Mouse (Mus musculus): Measurements from ENCODE around the gene Khdrbs1. TPM values are rescaled to one million over a fixed set of nuclear protein-coding genes. Genes with fewer than 3 reads are reported as not detected.
A peak's percentile ranks its signal among the peaks of the same experiment; 100 is the strongest.

Khdrbs1 gene
- polyA plus RNA-seq, 1 experiment from 2014 or later = 42.9 TPM

DNA sequence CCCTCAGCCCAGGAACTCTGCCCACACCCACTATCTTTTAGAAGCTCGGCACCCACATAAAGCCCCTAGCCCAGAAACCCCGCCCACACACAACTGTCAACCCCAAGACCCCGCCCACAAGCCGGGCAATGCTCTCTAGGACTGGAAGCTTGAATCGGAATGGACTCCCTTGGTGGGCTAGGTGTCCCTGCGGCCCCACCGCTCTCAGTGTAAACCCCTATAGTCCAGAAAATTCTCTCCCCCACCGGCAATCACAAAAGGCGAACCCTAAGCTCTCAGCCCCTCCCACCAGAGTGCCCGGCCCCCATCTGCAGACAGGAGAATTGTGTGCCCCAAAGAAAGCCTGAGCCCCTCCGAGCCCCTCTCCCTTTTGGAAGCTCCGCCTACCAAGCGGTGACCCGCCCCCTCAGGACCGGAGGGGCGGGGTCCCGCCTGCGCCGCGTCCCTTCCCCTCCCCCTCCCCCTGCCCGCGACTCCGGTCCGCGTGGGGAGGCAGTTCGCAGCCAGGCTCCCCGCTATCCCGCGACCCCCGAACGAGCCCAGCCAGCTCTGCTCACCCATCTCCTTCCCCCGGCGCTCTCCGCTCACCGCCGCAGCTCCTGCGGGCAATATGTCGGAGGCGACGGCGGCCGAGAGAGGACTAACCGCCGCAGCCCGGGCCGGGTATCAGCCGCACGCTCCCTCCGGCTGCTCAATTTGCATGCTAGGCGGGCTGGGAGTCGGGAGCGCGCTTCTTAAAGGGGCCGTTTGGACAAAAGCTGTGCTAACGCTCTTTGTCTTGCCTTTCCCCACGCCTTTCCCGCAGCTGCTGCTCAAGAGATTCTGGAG is 45.7 kb downstream of the Khdrbs1 start, which contains the start of gene Tmem39b:
Tmem39b (minus strand) TSS at position 681 of the 828 bp plus-strand sequence.
- H3K9ac ChIP-seq (replicated peaks; ENCODE audit: low read depth) = peak within 1 kb of the TSS; percentile 29
- peak; percentile 92 for ATAC-seq
- WGBS = 3% methylated on average over 40 of the region's 57 CpGs
- H3K36me3 ChIP-seq (ENCODE audit: insufficient read depth, low read length) = 0 out of 2 replicates have a peak, but pooled peaks cover 4% of the 10 kb centered on the region
- H3K9me3 ChIP-seq (ENCODE audit: low read length) = no peaks in the 10 kb centered on the region
- TF ChIP-seq CTCF (IDR thresholded peaks at IDR 0.05) = no peak
- TF ChIP-seq EP300 (IDR thresholded peaks at IDR 0.05) = no peak
- H3K4me1 ChIP-seq (ENCODE audit: insufficient read depth, low read depth, low read length) = peaks cover 4% of the 10 kb centered on the region; the same call in 1 of the 2 replicates
- peak within 1 kb of the TSS; percentile 43 for H3K27ac ChIP-seq (ENCODE audit: low read length)
- DNase-seq (ENCODE audit: low spot score) = peak; percentile 96
- peak within 1 kb of the TSS; percentile 71 for H3K4me3 ChIP-seq (ENCODE audit: low read depth, low read length)
- peak within 1 kb of the TSS; percentile 75 for H3K4me2 ChIP-seq (replicated peaks; ENCODE audit: low read depth, low read length)
- no peaks in the 10 kb centered on the region for H3K27me3 ChIP-seq (replicated peaks; ENCODE audit: insufficient read depth, low read length)

DNA sequence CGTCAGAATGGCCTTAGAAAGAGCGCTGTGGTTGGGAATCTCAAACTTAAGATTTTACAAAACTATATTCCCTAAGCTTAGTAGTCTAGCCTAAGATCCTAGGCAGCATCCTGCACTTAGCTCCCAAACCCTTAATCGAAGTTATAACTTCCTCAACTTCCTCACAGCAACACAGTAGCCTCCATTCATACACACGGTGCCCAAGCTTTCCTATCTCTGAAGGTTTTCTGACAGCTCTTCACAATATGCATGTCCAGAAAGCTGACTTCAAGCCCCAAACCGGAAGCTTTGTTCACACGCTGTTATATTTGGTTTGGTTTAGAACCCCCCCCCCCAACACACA is 46.3 kb downstream of the Khdrbs1 start:
- DNase-seq (ENCODE audit: low spot score) = no peak
- H3K27ac ChIP-seq (ENCODE audit: low read length) = 0 out of 2 replicates have a peak overlapping the region, but pooled peaks have one; percentile 34
- no peaks in the 10 kb centered on the region for H3K9me3 ChIP-seq (ENCODE audit: low read length)
- 16% methylated on average over 6 of the region's 6 CpGs for WGBS
- no peak for TF ChIP-seq CTCF (IDR thresholded peaks at IDR 0.05)
- TF ChIP-seq EP300 (IDR thresholded peaks at IDR 0.05) = no peak
- H3K27me3 ChIP-seq (replicated peaks; ENCODE audit: insufficient read depth, low read length) = no peaks in the 10 kb centered on the region
- peak; percentile 2; the same call in 1 of the 2 replicates for ATAC-seq
- H3K4me1 ChIP-seq (ENCODE audit: insufficient read depth, low read depth, low read length) = peaks cover 4% of the 10 kb centered on the region; the same call in 1 of the 2 replicates
- no peak overlapping the region for H3K9ac ChIP-seq (replicated peaks; ENCODE audit: low read depth)
- H3K4me3 ChIP-seq (ENCODE audit: low read depth, low read length) = peak overlapping the region; percentile 71
- H3K36me3 ChIP-seq (ENCODE audit: insufficient read depth, low read length) = 0 out of 2 replicates have a peak, but pooled peaks cover 4% of the 10 kb centered on the region
- H3K4me2 ChIP-seq (replicated peaks; ENCODE audit: low read depth, low read length) = peak overlapping the region; percentile 75

DNA sequence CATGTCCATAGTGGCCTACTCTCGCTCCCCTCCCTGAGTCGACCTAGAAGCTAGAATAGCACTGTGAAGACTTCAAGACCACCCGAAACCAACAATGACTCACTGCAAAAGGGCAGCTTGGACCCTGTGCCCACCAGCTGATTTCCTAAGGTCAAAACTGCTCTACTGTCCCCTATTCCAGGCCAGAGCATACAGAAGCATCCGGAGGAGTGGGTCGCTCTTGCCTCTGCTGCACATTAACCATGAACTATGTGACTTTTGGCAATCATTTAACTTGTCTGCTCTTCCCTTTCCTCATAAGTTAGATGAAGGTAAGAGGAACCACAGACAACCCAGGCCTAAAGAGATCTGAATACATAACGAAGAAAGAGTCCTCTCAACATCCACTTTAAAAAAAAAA is 57.6 kb downstream of the Khdrbs1 start:
- H3K27me3 ChIP-seq (replicated peaks; ENCODE audit: insufficient read depth, low read length) = no peaks in the 10 kb centered on the region
- H3K9me3 ChIP-seq (ENCODE audit: low read length) = no peaks in the 10 kb centered on the region
- no peak overlapping the region for H3K4me2 ChIP-seq (replicated peaks; ENCODE audit: low read depth, low read length)
- H3K9ac ChIP-seq (replicated peaks; ENCODE audit: low read depth) = no peak overlapping the region
- DNase-seq (ENCODE audit: low spot score) (no peak), ATAC-seq (no peak)
- WGBS = 98% methylated on average over 6 of the region's 6 CpGs
- TF ChIP-seq CTCF (IDR thresholded peaks at IDR 0.05) (no peak), EP300 (IDR thresholded peaks at IDR 0.05) (no peak)
- peaks cover 25% of the 10 kb centered on the region for H3K36me3 ChIP-seq (ENCODE audit: insufficient read depth, low read length)
- no peak overlapping the region for H3K27ac ChIP-seq (ENCODE audit: low read length)
- H3K4me1 ChIP-seq (ENCODE audit: insufficient read depth, low read depth, low read length) = no peaks in the 10 kb centered on the region
- no peak overlapping the region for H3K4me3 ChIP-seq (ENCODE audit: low read depth, low read length)

DNA sequence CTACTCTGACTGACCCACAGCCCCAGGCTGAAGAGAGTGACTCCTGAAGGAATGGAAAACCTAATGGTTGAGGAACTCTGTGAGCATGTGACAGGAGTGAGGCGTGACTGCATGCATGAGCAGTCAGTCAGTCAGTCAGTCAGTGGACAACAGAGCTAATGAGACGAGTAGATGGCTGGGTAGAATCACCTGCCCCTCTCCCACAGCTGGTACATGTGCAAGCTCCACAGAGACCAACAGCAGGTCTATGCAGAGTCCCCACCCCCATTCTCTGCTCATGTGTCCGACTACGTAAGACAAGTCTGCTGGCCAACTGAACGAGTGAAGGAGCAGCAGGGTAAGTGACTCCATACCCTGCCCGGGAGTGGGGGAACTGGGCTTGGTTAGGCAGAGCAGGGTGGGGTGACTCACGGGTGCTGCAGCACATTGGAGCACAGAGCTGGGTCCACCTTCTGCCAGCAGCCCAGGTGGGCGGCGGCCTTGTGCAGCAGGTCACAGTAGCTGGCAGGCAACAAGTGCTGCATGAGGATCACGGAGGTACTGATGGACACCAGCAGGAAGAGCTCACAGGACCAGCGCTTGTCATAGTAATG is 58.1 kb downstream of the Khdrbs1 start:
- ATAC-seq = no peak
- Histone ChIP-seq H3K4me3 (ENCODE audit: low read depth, low read length) (no peak overlapping the region), H3K4me2 (replicated peaks; ENCODE audit: low read depth, low read length) (no peak overlapping the region), H3K36me3 (ENCODE audit: insufficient read depth, low read length) (peaks cover 26% of the 10 kb centered on the region), H3K27me3 (replicated peaks; ENCODE audit: insufficient read depth, low read length) (no peaks in the 10 kb centered on the region), H3K9me3 (ENCODE audit: low read length) (no peaks in the 10 kb centered on the region), H3K27ac (ENCODE audit: low read length) (no peak overlapping the region), H3K4me1 (ENCODE audit: insufficient read depth, low read depth, low read length) (no peaks in the 10 kb centered on the region), H3K9ac (replicated peaks; ENCODE audit: low read depth) (no peak overlapping the region)
- 90% methylated on average over 11 of the region's 11 CpGs for WGBS
- no peak for DNase-seq (ENCODE audit: low spot score)
- no peak for TF ChIP-seq CTCF (IDR thresholded peaks at IDR 0.05)
- no peak for TF ChIP-seq EP300 (IDR thresholded peaks at IDR 0.05)

DNA sequence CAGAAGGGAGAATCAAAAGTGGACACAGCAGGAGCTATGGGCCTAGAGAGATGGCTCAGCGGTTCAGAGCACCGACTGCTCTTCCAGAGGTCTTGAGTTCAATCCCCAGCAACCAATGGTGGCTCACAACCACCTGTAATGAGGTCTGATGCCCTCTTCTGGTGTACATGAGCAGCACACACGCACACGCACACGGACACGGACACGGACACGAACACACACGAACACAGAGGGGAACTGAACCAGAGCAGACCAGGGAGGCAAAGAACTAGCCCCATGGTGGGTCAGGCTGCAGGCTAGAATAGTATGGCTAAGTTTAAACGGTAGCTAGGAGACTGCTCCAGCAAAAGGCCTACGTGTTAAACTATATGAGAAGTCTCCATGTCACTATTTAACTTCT is 60.3 kb downstream of the Khdrbs1 start:
- Histone ChIP-seq H3K27ac (ENCODE audit: low read length) (no peak overlapping the region), H3K36me3 (ENCODE audit: insufficient read depth, low read length) (peaks cover 20% of the 10 kb centered on the region; the same call in 1 of the 2 replicates), H3K4me2 (replicated peaks; ENCODE audit: low read depth, low read length) (no peak overlapping the region), H3K4me3 (ENCODE audit: low read depth, low read length) (no peak overlapping the region), H3K9me3 (ENCODE audit: low read length) (no peaks in the 10 kb centered on the region), H3K9ac (replicated peaks; ENCODE audit: low read depth) (no peak overlapping the region), H3K27me3 (replicated peaks; ENCODE audit: insufficient read depth, low read length) (no peaks in the 10 kb centered on the region), H3K4me1 (ENCODE audit: insufficient read depth, low read depth, low read length) (no peaks in the 10 kb centered on the region)
- ATAC-seq = no peak
- TF ChIP-seq EP300 (IDR thresholded peaks at IDR 0.05) = no peak
- no peak for TF ChIP-seq CTCF (IDR thresholded peaks at IDR 0.05)
- WGBS = 97% methylated on average over 11 of the region's 11 CpGs
- DNase-seq (ENCODE audit: low spot score) = no peak

DNA sequence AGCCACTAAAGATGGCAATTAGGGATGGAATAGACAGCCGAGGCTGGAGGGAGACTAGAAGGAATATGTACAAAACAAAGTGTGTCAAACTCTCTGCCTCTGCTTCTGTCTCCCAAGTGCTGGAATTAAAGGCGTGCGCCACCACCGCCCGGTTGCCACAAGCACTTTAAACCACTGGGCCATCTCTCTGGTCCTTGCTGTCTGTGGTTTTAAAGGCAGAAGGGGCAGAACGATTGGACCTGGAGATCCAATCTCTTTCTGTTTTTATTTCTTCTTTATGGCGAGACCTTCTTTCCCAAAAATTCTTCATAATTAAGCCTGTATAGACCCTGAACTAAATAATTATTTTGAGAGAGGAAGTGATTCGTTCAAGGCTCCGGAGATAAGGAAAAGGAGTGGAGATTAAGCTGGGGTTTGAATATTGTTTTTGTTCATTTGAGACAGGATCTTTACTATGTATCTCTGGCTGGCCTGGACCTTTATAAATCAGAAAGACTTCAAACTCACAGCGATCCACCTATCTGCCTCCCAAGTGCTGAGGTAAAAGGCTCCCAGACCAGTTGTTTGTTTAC is 69.1 kb downstream of the Khdrbs1 start:
- no peak for TF ChIP-seq EP300 (IDR thresholded peaks at IDR 0.05)
- peak; percentile 0 for TF ChIP-seq CTCF (IDR thresholded peaks at IDR 0.05)
- 4% methylated on average over 10 of the region's 10 CpGs for WGBS
- no peaks in the 10 kb centered on the region for H3K27me3 ChIP-seq (replicated peaks; ENCODE audit: insufficient read depth, low read length)
- peak overlapping the region; percentile 88 for H3K9ac ChIP-seq (replicated peaks; ENCODE audit: low read depth)
- peaks cover 3% of the 10 kb centered on the region; the same call in 1 of the 2 replicates for H3K4me1 ChIP-seq (ENCODE audit: insufficient read depth, low read depth, low read length)
- peak overlapping the region; percentile 75 for H3K4me2 ChIP-seq (replicated peaks; ENCODE audit: low read depth, low read length)
- H3K36me3 ChIP-seq (ENCODE audit: insufficient read depth, low read length) = 0 out of 2 replicates have a peak, but pooled peaks cover 6% of the 10 kb centered on the region
- DNase-seq (ENCODE audit: low spot score) = no peak
- ATAC-seq = peak; percentile 17
- H3K9me3 ChIP-seq (ENCODE audit: low read length) = no peaks in the 10 kb centered on the region
- peak overlapping the region; percentile 72 for H3K4me3 ChIP-seq (ENCODE audit: low read depth, low read length)
- H3K27ac ChIP-seq (ENCODE audit: low read length) = peak overlapping the region; percentile 95

Data from lung, postnatal 0 days (tissue).